Mouse (Mus musculus) central nervous system, embryonic 14 days (tissue): ENCODE results near the gene Ankrd42. TPM values are rescaled to one million over a fixed set of nuclear protein-coding genes. Genes with fewer than 3 reads are reported as not detected.

Source experiments
- polyA plus RNA-seq: library from polyadenylated mRNA; depleted of rRNA; stranded (reverse); fragments of >200 nt; gene quantifications from 2 replicates; pipeline ENCODE4 v1.2.3, GENCODE M21; 2012; rRNA removed

The Ankrd42 gene
- 9.8 and 10.0 TPM in 2 replicates for polyA plus RNA-seq

DNA sequence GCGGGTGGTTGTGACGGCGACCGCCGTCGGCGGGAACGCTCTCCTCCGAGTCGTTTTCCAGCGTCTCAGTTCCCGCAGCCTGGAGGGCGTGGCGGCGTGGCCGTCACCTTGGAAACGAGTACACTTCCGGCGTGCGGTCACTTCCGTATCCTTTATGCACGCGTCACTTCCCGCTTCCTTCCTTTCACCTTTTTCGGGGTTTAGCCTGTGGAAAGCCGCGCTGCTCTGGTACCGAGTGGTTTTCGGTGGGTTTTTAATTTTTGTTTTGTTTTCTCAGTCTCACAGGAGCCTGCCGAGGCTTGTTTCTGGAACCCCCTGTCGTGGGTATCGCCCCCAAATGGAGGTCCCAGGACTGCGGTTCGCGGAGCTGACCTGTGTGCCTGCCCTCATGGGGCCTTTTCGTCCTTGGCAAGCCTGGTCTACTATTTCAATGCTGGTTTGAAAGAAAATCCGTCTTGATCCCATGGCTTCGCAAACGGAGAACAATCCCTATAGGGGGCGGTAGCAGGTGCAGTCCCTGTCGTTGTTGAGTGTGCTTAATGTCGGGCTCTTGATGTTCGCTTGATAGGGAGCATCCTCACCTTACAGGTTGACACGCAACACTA lies at the start of gene Ankrd42:
Ankrd42 (minus strand) TSS at position 122 of the 605 bp plus-strand sequence.

GRCm38 (mm10) chr7:92669507-92670471 lies 32.8 kb upstream of the Ankrd42 start, which contains the start of gene Pcf11:
Gene Pcf11, minus strand, starts transcription at chr7:92669934.

DNA sequence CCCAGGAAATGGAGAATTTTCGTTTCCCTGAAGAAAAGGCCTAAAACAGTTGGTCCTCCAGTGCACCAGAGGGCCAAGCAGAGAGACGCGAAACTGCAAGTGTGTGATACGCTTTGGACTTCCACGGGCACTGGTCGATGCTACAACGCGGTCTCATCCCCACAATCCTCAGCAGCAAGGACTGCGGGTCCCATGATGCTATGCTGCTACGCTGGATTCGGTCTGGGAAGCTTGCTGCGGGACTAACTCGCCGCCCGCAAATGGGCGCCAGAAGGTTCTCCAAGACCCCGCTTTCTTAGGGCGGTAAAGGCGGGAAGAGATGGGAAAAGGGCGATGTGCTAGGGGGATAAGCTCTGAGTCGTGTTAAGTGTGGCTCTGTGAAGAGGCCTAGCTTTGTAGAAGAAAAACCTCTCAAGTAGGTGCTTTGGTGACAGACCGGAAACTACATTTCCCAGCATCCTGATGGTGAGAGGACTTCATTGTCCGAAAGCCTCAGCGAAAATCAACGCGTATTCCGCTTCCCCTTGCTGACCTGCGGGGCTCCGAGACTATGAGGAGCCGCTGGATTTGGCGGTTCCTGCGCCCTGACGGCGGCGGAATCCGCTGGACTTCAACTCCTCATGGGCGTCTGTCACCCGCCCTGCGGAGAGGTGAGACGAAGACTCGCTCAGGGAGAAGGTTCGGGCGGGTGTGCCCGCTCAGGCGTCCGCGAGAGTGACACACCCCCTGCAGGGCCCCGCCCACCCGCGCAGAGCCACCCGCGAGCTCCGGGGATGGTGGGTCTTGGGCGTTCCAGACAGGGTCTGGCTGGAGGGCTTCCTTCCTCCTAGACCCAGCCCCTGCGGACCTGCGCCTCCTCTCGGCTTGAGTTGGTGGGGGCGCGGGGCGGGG lies 75.7 kb downstream of the Ankrd42 start, which contains the start of gene Ccdc90b:
Ccdc90b (plus strand) TSS at position 164 of the 891 bp plus-strand sequence.

Other genes with a start within 250 kb of the Ankrd42 start
- gene Ccdc90b, start 76.0 kb downstream of the Ankrd42 start, polyA plus RNA-seq = 45.2 and 49.4 TPM in 2 replicates
- gene Pcf11, start 32.8 kb upstream of the Ankrd42 start, polyA plus RNA-seq = 34.2 and 36.0 TPM in 2 replicates
- gene Rab30, start 104.5 kb upstream of the Ankrd42 start, polyA plus RNA-seq = 10.2 and 11.3 TPM in 2 replicates
- 3.8 TPM in 2 replicates for gene Ddias, start 237.1 kb upstream of the Ankrd42 start, polyA plus RNA-seq
- 14.5 and 16.9 TPM in 2 replicates for gene Prcp, start 237.3 kb upstream of the Ankrd42 start, polyA plus RNA-seq